Mouse (Mus musculus) liver, postnatal 0 days (tissue): Measurements from ENCODE around the gene Aurkaip1.

Experiments
- CTCF ChIP-seq: sonication (generic); IDR thresholded peaks from 2 replicates; pipeline ENCODE4 v1.5.1; 2016; ENCODE audit warnings: antibody characterized with exemption, low read depth
- EP300 ChIP-seq: IDR thresholded peaks from 2 replicates; pipeline ENCODE4 v1.6.1; 2016; ENCODE audit warnings: antibody characterized with exemption, low read depth, mild to moderate bottlenecking

DNA sequence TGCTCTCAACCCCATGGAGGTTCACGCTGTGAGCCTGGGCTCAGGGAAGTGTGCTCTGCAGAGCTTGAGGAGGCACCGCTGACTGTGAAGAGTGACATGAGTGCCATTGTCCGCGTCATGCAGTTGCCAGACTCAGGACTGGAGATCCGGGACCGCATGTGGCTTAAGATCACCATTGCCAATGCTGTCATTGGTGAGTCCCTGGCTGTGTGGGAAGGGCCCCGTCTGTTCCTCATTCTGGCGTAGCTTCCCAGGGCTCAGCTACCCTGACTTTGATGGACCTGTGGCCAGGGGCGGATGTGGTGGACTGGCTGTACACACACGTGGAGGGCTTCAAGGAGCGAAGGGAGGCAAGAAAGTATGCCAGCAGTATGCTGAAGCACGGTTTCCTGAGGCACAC lies 25.0 kb downstream of the Aurkaip1 start:
- TF ChIP-seq CTCF (no peak), EP300 (no peak)
